Mouse (Mus musculus): ENCODE measurements around the gene Gm42420.

Gene Gm42420

DNA sequence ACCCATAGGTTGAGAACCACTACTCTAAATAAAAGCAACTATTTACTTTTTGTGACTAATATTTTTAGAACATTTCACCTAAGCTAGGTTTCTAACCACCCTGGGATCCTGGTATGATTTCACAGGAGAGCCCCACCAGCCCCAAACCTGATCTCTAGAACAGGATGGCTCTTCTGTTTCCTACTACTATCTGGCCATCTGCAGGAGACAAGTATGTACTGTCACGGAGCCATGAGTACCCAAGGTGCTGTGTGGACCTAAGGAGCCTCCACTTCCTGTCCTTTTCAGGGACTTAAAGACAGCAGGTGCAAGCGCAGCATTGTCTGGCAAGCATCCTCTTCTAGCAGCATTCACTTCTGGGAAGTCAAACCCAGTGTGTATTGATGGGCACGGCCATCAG is 16.3 kb downstream of the Gm42420 start:
- POLR2A ChIA-PET = interaction anchor here in 2 of 4 experiments (0.6 to 0.7 kb wide), 2 partner anchors 345 to 1187 kb away, joined by 3 to 5 read pairs; no protein-coding TSS in a partner anchor
- CTCF ChIA-PET = no interaction called here

DNA sequence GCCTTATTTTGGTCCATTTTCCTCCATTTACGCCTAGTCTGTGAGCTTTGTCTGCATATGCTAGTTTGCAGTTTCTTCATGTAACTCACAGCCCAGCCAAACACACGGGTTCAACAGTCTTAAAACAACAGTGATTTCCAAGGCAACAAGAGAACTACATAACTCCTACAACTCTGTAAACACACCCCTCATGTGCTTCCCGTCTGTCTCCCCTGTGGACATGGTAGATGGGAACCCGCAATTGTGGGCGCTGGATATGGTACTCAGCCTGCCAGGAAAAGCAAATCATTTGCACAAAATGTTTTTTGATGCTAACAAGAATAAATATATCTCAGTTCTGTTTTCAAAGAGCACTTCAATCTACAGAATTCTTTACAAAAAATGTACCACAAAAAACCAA is 19.0 kb downstream of the Gm42420 start:
- CTCF ChIA-PET = no interaction called here

DNA sequence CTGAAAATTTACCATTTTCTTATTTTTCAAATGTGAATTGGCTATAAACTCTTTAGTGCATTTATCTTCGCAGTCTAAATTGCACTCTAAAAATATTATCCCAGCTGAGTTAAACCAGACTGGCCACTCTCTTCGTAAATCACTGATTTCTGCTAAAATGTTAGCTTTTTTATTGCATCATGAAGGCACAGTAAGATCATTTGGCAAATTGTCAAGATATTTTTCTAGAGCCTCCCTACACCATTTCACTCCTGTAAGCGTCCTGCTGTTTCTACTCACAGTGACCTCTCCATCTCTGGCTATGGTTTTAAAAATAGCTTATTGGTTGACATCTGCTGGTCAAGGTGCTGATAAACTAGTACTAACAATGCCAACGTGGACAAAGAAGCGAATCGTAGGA is 20.5 kb downstream of the Gm42420 start:
- CTCF ChIA-PET = interaction anchor here in 3 of 4 experiments (0.8 to 3.1 kb wide), 3 partner anchors 143 to 630 kb away, joined by 3 to 9 read pairs (median 4); no protein-coding TSS in a partner anchor
- POLR2A ChIA-PET = interaction anchor here in 3 of 4 experiments (0.6 to 2.5 kb wide), 7 partner anchors 8 to 69 kb away, joined by 3 to 7 read pairs (median 3); no protein-coding TSS in a partner anchor

More for the DNA sequence above, 19.0 kb downstream of the Gm42420 start:
- POLR2A ChIA-PET = interaction anchor here in 2 of 4 experiments (1.0 to 1.9 kb wide), 3 partner anchors 9 to 200 kb away, joined by 3 to 4 read pairs (median 3); no protein-coding TSS in a partner anchor

DNA sequence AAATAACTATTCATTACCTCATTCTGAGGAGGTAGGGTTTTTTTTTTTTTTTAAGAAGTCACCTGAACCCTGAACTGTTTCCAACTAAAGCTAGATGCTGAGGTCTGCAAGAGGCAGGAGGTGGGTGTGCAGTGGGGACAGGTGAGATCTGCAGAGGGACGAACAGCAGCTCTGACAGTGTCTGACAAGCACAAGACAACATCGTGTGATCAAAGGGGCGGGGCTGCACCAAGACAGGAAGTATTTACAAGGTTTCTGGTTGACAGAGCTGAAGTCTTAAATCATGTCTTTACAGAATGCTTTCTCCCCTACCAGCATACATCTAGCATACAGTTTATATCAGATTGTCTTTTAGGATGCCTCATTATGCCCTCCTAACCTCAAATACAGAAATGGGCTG is 21.3 kb downstream of the Gm42420 start:
- POLR2A ChIA-PET = interaction anchor here in 3 of 4 experiments (0.6 to 2.5 kb wide), 13 partner anchors 7 to 1055 kb away, joined by 3 to 7 read pairs (median 3); partner anchors contain the start of genes Adck2 (in 1 of the 3), Luc7l2 (in 1 of the 3) and Mrps33 (in 1 of the 3)

DNA sequence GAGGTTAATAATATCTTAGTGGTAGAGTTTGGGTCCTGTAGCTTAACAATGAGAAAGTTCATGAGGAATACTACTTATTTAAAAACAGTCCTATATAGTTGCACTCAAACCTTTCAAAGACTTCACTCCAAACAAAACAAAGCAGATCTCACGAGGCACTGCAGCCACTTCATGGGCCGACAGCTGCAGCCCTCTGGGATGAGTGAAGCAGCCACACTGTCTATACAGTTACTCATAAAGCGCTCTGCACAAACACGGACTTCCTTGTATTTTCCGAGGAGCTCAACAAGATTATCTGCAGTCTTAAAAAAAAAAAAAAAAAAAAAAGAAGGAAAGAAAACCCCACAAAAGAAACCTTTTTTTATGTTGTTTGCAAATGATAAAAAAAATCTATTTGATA is 21.8 kb downstream of the Gm42420 start:
- POLR2A ChIA-PET = interaction anchor here in 3 of 4 experiments (0.5 to 2.5 kb wide), 10 partner anchors 8 to 1056 kb away, joined by 3 to 7 read pairs (median 3); partner anchors contain the start of genes Adck2 (in 1 of the 3), Luc7l2 (in 1 of the 3) and Mrps33 (in 1 of the 3)

More for the DNA sequence above, 21.3 kb downstream of the Gm42420 start:
- CTCF ChIA-PET = interaction anchor here (0.6 to 3.1 kb wide), 7 partner anchors 57 to 771 kb away, joined by 3 to 9 read pairs (median 3); no protein-coding TSS in a partner anchor

DNA sequence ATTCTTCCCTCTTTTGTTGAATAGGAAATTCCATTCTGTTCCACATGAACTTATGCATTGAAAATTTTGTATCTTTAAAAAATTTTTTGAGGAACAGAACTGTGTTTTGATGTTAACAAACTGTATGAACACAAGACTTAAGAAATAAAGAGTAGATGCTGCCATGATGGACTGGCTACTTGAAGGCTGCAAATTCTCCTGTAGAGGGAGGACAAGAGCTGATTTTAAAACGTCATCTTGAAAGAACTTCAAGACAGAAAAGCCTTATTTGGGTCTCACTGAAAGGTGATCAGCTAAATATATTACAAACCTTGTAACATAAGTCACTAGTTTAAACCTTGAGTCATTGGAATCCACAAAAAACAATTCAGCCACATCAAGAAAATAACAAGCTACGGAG is 24.7 kb downstream of the Gm42420 start:
- ChIA-PET POLR2A (interaction anchor here in 2 of 4 experiments (0.6 to 0.9 kb wide), 3 partner anchors 17 to 65 kb away, joined by 3 to 4 read pairs (median 3); partner anchors contain the start of gene Ndufb2 (in 1 of the 2)), CTCF (interaction anchor here in 2 of 4 experiments (0.6 to 1.2 kb wide), 3 partner anchors 147 to 173 kb away, joined by 3 to 5 read pairs (median 4); no protein-coding TSS in a partner anchor)

More for the DNA sequence above, 21.8 kb downstream of the Gm42420 start:
- CTCF ChIA-PET = interaction anchor here (0.5 to 3.1 kb wide), 8 partner anchors 45 to 770 kb away, joined by 3 to 9 read pairs (median 4); no protein-coding TSS in a partner anchor

DNA sequence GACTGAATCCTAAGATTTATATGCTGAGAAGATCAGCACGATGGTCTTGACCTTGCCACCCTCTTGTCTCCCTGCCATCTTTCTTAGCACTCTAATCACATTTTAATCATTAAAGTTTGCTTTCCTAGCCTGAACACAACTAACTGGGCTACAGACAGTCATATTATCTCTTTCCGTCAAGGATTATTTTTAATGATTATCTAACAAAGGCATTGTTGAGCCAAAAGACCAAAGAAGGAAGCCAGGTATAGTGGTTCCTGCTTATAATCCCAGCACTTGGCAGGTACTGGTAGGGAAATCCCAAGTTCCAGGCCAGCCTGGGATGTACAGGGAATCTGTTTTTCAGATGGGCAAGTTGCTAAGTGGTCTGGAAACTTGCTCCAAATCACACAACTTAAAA is 25.7 kb downstream of the Gm42420 start:
- ChIA-PET POLR2A (no interaction called here), CTCF (interaction anchor here in 1 of 4 experiments (1.0 kb wide), 1 partner anchor 172 kb away, joined by 5 read pairs; no protein-coding TSS in a partner anchor)

Measured in embryonic stem cell, embryonic (primary cell).